Mouse (Mus musculus): ENCODE measurements at regions not wholly inside any gene's neighbourhood (a gene's known extent, or its start where the extent isn't known, plus 50 kb on each side); places are given as distances from the start of the nearest gene placed in this dataset.

- TF ChIP-seq POLR2A (IDR thresholded peaks at IDR 0.05; ENCODE audit: control insufficient read depth in 1 of 2, insufficient read depth in 1 of 2, low read depth in 1 of 2, low read length in 2 of 2, poor library complexity in 1 of 2): no peak
- no peak for TF ChIP-seq CTCF (IDR thresholded peaks at IDR 0.05 in 2 of 3, conservative IDR thresholded peaks at IDR 0.05 in 1 of 3; ENCODE audit: control insufficient read depth in 1 of 3, insufficient read depth in 1 of 3, low read depth in 2 of 3, low read length in 3 of 3, poor library complexity in 1 of 3, severe bottlenecking in 1 of 3)
- no peak for TF ChIP-seq E2F4 (IDR thresholded peaks at IDR 0.05; ENCODE audit: borderline replicate concordance, low read depth, low read length)
- no peak for TF ChIP-seq CHD1 (IDR thresholded peaks at IDR 0.05; ENCODE audit: low read depth, low read length)
- TF ChIP-seq GATA1 (IDR thresholded peaks at IDR 0.05; ENCODE audit: low read depth, low read length): no peak
- no peak for TF ChIP-seq EP300 (IDR thresholded peaks at IDR 0.05; ENCODE audit: low read depth in 1 of 2, low read length in 2 of 2)
- no peak for TF ChIP-seq BHLHE40 (IDR thresholded peaks at IDR 0.05; ENCODE audit: borderline replicate concordance, low read depth, low read length)
Measured at GRCm38 (mm10) chr14:112680684-112681083, 633.7 kb upstream of the Tpm3-rs7 start.

Measured in MEL (cell line).